ENCODE assay signal across 31 mouse cellular contexts in genomic region chr13:10618421-10618954, GRCm38 (mm10).
"Had no signal": no experiment of that assay in that cellular context is flagged by ENCODE, and none has a peak within 500 bp of the region (broad histone marks: within the 10 kb centered on the region; RNA-seq: fewer than 3 reads in every experiment).

No protein-coding gene starts in this region.

- H3K27me3 ChIP-seq: limb, embryonic 12.5 days; limb, embryonic 13.5 days; limb, embryonic 15.5 days; liver, embryonic 12.5 days; liver, embryonic 13.5 days; liver, embryonic 15.5 days; lung, embryonic 15.5 days; megakaryocyte, embryonic 14.5 days; midbrain, embryonic 12.5 days; midbrain, embryonic 13.5 days; neural tube, embryonic 12.5 days had no signal

- H3K27ac ChIP-seq: limb, embryonic 10.5 days; limb, embryonic 12.5 days; limb, embryonic 13.5 days; limb, embryonic 15.5 days; liver, embryonic 12.5 days; liver, embryonic 13.5 days; liver, embryonic 14.5 days; liver, embryonic 15.5 days; lung, embryonic 15.5 days; macrophage; midbrain, embryonic 10.5 days; midbrain, embryonic 12.5 days; midbrain, embryonic 13.5 days; neural tube, embryonic 12.5 days had no signal

- H3K4me2 ChIP-seq: limb, embryonic 12.5 days; limb, embryonic 13.5 days; limb, embryonic 15.5 days; liver, embryonic 11.5 days; liver, embryonic 12.5 days; liver, embryonic 13.5 days; liver, embryonic 15.5 days; lung, embryonic 14.5 days; lung, embryonic 15.5 days; midbrain, embryonic 11.5 days; midbrain, embryonic 12.5 days; midbrain, embryonic 13.5 days; neural tube, embryonic 12.5 days had no signal

- H3K4me1 ChIP-seq: limb, embryonic 10.5 days; limb, embryonic 12.5 days; limb, embryonic 13.5 days; limb, embryonic 15.5 days; liver, embryonic 12.5 days; liver, embryonic 13.5 days; liver, embryonic 15.5 days; lung, embryonic 15.5 days; megakaryocyte, embryonic 14.5 days; midbrain, embryonic 10.5 days; midbrain, embryonic 12.5 days; midbrain, embryonic 13.5 days; neural tube, embryonic 12.5 days had no signal

- DNase-seq: left cerebral cortex, postnatal 4 days; liver; liver, embryonic 13.5 days; liver, postnatal 0 days; lung, adult 18-20 months; lung, adult 2 months; lung, embryonic 14.5 days; lung, postnatal 10 days; lung, postnatal 14 days; lung, postnatal 36 days; lung, postnatal 4 days; midbrain, embryonic 14.5 days had no signal

- H3K9me3 ChIP-seq: limb, embryonic 10.5 days; limb, embryonic 12.5 days; limb, embryonic 13.5 days; limb, embryonic 15.5 days; liver, embryonic 12.5 days; liver, embryonic 13.5 days; liver, embryonic 15.5 days; lung, embryonic 15.5 days; midbrain, embryonic 10.5 days; midbrain, embryonic 12.5 days; midbrain, embryonic 13.5 days; neural tube, embryonic 12.5 days had no signal

- H3K4me3 ChIP-seq: limb, embryonic 10.5 days; limb, embryonic 12.5 days; limb, embryonic 13.5 days; limb, embryonic 15.5 days; liver, embryonic 12.5 days; liver, embryonic 13.5 days; liver, embryonic 15.5 days; lung, embryonic 15.5 days; megakaryocyte, embryonic 14.5 days; midbrain, embryonic 10.5 days; midbrain, embryonic 12.5 days; midbrain, embryonic 13.5 days; myocyte; neural tube, embryonic 12.5 days had no signal

- H3K9ac ChIP-seq: limb, embryonic 12.5 days; limb, embryonic 13.5 days; limb, embryonic 15.5 days; liver, embryonic 12.5 days; liver, embryonic 13.5 days; liver, embryonic 14.5 days; liver, embryonic 15.5 days; liver, postnatal 0 days; lung, embryonic 14.5 days; lung, embryonic 15.5 days; midbrain, embryonic 12.5 days; midbrain, embryonic 13.5 days; neural tube, embryonic 12.5 days had no signal

- H3K36me3 ChIP-seq: limb, embryonic 10.5 days; limb, embryonic 12.5 days; limb, embryonic 13.5 days; limb, embryonic 15.5 days; liver, embryonic 12.5 days; liver, embryonic 13.5 days; liver, embryonic 15.5 days; lung, embryonic 15.5 days; midbrain, embryonic 10.5 days; midbrain, embryonic 12.5 days; midbrain, embryonic 13.5 days; neural tube, embryonic 12.5 days had no signal

- ATAC-seq: liver, embryonic 12.5 days; liver, postnatal 0 days; lung, postnatal 0 days; midbrain, embryonic 13.5 days; midbrain, embryonic 16.5 days had no signal
